Mouse (Mus musculus) kidney, embryonic 15.5 days (tissue): ENCODE data around the gene Tmem132a. TPM values are rescaled to one million over a fixed set of nuclear protein-coding genes. Genes with fewer than 3 reads are reported as not detected.

Experiments used
- ATAC-seq: fragments of 200-750 bp; cut with Nextera tagmentation; replicated peaks from 2 replicates; pipeline ENCODE4 v1.8.0; 2017; ENCODE audit warnings: moderate TSS enrichment; ENCODE audit not compliant: low FRiP score
- H3K27ac ChIP-seq: fragments of 300-500 bp; sonication (generic); 2 replicates; pipeline ENCODE4 v1.5.1; 2015; ENCODE audit warnings: mild to moderate bottlenecking, inconsistent platforms
- H3K27me3 ChIP-seq: fragments of 300-500 bp; sonication (generic); 2 replicates; pipeline ENCODE4 v1.6.1; 2015; ENCODE audit warnings: inconsistent platforms
- H3K36me3 ChIP-seq: fragments of 300-500 bp; sonication (generic); 2 replicates; pipeline ENCODE4 v1.6.1; 2015; ENCODE audit warnings: inconsistent platforms
- H3K4me1 ChIP-seq: fragments of 300-500 bp; sonication (generic); 2 replicates; pipeline ENCODE4 v1.6.1; 2015; ENCODE audit warnings: inconsistent platforms
- H3K4me2 ChIP-seq: fragments of 300-500 bp; sonication (generic); 2 replicates; pipeline ENCODE4 v1.6.1; 2015; ENCODE audit warnings: moderate library complexity, mild to moderate bottlenecking, inconsistent platforms
- H3K4me3 ChIP-seq: fragments of 300-500 bp; sonication (generic); replicated peaks from 2 replicates; pipeline ENCODE4 v1.5.1; 2015; ENCODE audit warnings: mild to moderate bottlenecking, inconsistent platforms
- H3K9ac ChIP-seq: fragments of 300-500 bp; sonication (generic); 2 replicates; pipeline ENCODE4 v1.6.1; 2015; ENCODE audit warnings: mild to moderate bottlenecking, inconsistent platforms
- H3K9me3 ChIP-seq: fragments of 300-500 bp; sonication (generic); replicated peaks from 2 replicates; pipeline ENCODE4 v1.6.1; 2016; ENCODE audit warnings: inconsistent platforms
- WGBS: fragments of 180-500 bp; shearing (Covaris S2); methylation state at CpG from one replicate; pipeline ENCODE4 v1.1.7; 2015; ENCODE audit warnings: mixed read lengths; 5-methylcytosine and 5-hydroxymethylcytosine counted together
- polyA plus RNA-seq: library from polyadenylated mRNA; unstranded; fragments of >200 nt; fragmentation: Nextera tagmentation; extraction: Ambion mirVana; gene quantifications from 2 replicates; pipeline ENCODE4 v1.2.1, GENCODE M21; 2015

Gene Tmem132a
- polyA plus RNA-seq, 1 experiment from 2014 or later, result 89.7 TPM

- no peak for ATAC-seq
- 88% methylated on average over 4 of the region's 4 CpGs for WGBS
- H3K4me3 ChIP-seq, result no peak overlapping the region
Observed at GRCm38 (mm10) chr19:10822534-10822933, 47.2 kb downstream of the Tmem132a start.

GRCm38 (mm10) chr19:10821319-10821718, 48.4 kb downstream of the Tmem132a start:
- Histone ChIP-seq H3K4me3 (no peak overlapping the region), H3K4me1 (peaks cover 14% of the 10 kb centered on the region), H3K4me2 (no peak overlapping the region), H3K27ac (no peak overlapping the region), H3K9me3 (no peaks in the 10 kb centered on the region), H3K9ac (no peak overlapping the region), H3K36me3 (no peaks in the 10 kb centered on the region), H3K27me3 (no peaks in the 10 kb centered on the region)
- WGBS, result 66% methylated on average over 7 of the region's 7 CpGs
- ATAC-seq, result no peak

More at GRCm38 (mm10) chr19:10822534-10822933, 47.2 kb downstream of the Tmem132a start:
- Histone ChIP-seq H3K9ac (no peak overlapping the region), H3K36me3 (no peaks in the 10 kb centered on the region), H3K27me3 (no peaks in the 10 kb centered on the region), H3K4me2 (no peak overlapping the region), H3K9me3 (no peaks in the 10 kb centered on the region), H3K4me1 (peaks cover 14% of the 10 kb centered on the region), H3K27ac (no peak overlapping the region)

DNA sequence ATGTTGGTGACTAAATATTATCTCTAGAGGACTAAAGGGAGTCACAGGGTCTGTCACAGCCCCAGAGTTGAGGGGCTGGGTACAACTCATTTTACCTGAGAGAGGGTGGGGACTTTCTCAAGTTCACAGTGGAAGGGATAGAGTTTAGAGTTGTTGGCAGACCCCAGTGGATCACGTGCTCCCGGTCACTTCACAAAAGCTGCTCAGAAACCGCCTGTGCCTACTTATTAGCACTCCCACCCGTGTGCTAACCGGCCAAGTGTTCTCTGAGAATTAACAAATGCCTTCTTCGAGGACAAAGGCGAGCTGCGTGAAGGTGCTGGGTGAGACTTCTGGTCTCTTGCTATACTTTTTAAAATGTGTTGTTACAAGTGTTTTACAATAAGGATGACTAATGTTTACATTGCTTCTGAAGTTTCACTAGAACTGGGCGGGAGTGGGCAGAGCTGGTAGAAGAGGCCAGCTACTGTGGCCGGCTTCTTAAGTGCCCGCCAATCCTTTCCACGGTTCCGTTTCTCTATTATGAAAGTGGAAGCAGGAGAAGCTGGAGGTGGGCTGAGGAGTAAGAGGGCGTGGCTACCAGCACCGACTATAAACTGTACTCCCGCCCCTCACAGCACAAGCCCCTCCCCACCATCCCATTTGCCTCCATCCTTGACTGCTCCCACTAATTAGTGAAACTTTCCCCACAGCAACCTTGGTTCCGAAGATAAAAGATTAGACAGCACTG, 51.4 kb downstream of the Tmem132a start:
- peaks cover 14% of the 10 kb centered on the region for H3K4me1 ChIP-seq
- WGBS, result 18% methylated on average over 17 of the region's 17 CpGs
- peak; percentile 89 for ATAC-seq
- H3K9me3 ChIP-seq, result no peaks in the 10 kb centered on the region
- peak overlapping the region; percentile 36 for H3K9ac ChIP-seq
- H3K4me3 ChIP-seq, result peak overlapping the region; percentile 23
- H3K4me2 ChIP-seq, result peak overlapping the region; percentile 52
- H3K27ac ChIP-seq, result no peak overlapping the region
- no peaks in the 10 kb centered on the region for H3K27me3 ChIP-seq
- no peaks in the 10 kb centered on the region for H3K36me3 ChIP-seq

- no peak for ATAC-seq
- Histone ChIP-seq H3K27me3 (no peaks in the 10 kb centered on the region), H3K4me1 (peaks cover 14% of the 10 kb centered on the region), H3K27ac (no peak overlapping the region), H3K36me3 (no peaks in the 10 kb centered on the region), H3K9ac (no peak overlapping the region), H3K9me3 (no peaks in the 10 kb centered on the region), H3K4me3 (no peak overlapping the region), H3K4me2 (no peak overlapping the region)
- WGBS, result 63% methylated on average over 2 of the region's 2 CpGs
Observed at GRCm38 (mm10) chr19:10816462-10816861, 53.3 kb downstream of the Tmem132a start.

- no peak overlapping the region for H3K9ac ChIP-seq
- ATAC-seq, result no peak
- peaks cover 14% of the 10 kb centered on the region for H3K4me1 ChIP-seq
- H3K4me2 ChIP-seq, result no peak overlapping the region
- no peak overlapping the region for H3K4me3 ChIP-seq
- H3K27ac ChIP-seq, result no peak overlapping the region
- WGBS, result 80% methylated on average over 6 of the region's 6 CpGs
- no peaks in the 10 kb centered on the region for H3K27me3 ChIP-seq
- H3K36me3 ChIP-seq, result no peaks in the 10 kb centered on the region
- H3K9me3 ChIP-seq, result no peaks in the 10 kb centered on the region
Observed at GRCm38 (mm10) chr19:10815871-10816270, 53.9 kb downstream of the Tmem132a start.

DNA sequence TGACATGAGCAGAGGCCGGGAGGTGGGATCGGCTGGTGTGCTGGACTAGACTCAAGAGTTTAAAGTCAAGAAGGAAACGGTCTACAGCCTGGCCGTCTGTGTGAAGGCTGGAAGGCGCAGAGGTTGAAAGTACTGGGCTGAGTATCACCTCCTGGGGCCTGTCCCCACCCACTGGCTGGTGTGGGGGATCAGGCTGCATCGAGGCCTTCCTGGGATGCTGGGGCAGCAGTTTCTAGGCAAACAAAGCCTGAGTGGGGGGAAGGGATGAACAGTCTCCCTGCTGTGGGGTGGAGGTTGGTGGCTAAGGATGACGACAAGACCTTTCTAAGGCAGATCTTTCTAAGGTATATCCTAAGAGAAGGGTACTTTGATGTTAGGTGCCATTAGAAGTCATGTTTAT, 55.8 kb downstream of the Tmem132a start:
- 73% methylated on average over 7 of the region's 7 CpGs for WGBS
- Histone ChIP-seq H3K36me3 (no peaks in the 10 kb centered on the region), H3K4me1 (peaks cover 14% of the 10 kb centered on the region), H3K9ac (no peak overlapping the region), H3K27me3 (no peaks in the 10 kb centered on the region), H3K27ac (no peak overlapping the region), H3K9me3 (no peaks in the 10 kb centered on the region), H3K4me2 (no peak overlapping the region), H3K4me3 (no peak overlapping the region)
- no peak for ATAC-seq

GRCm38 (mm10) chr19:10813039-10813438, 56.7 kb downstream of the Tmem132a start:
- Histone ChIP-seq H3K36me3 (no peaks in the 10 kb centered on the region), H3K4me2 (no peak overlapping the region), H3K4me3 (no peak overlapping the region), H3K9ac (no peak overlapping the region), H3K27me3 (no peaks in the 10 kb centered on the region), H3K4me1 (peaks cover 5% of the 10 kb centered on the region; the same call in 1 of the 2 replicates), H3K27ac (no peak overlapping the region), H3K9me3 (no peaks in the 10 kb centered on the region)
- WGBS, result 91% methylated on average over 5 of the region's 5 CpGs
- no peak for ATAC-seq

DNA sequence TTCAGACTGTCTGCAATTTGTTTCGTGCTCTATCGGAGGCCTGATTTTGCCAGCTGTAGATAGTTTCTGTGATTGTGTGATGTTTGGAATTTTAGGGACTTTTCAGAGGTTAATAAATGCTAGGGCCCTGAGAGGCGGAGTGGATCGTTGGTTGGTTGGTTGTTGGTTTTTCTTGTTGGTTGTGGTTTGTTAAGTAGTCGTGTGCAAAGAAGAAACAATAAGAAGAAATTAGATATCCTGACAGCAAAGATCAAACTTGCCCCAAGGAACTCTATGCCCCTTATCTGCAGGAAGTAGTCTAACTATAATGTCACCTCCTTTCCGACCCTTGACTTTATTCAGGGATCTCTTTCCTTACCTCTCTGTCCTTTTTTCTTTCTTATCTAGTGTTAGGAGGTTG, 58.3 kb downstream of the Tmem132a start:
- Histone ChIP-seq H3K9ac (no peak overlapping the region), H3K36me3 (no peaks in the 10 kb centered on the region), H3K27ac (no peak overlapping the region), H3K27me3 (no peaks in the 10 kb centered on the region), H3K4me2 (no peak overlapping the region), H3K4me3 (no peak overlapping the region), H3K4me1 (no peaks in the 10 kb centered on the region), H3K9me3 (no peaks in the 10 kb centered on the region)
- no peak for ATAC-seq
- 76% methylated on average over 6 of the region's 6 CpGs for WGBS

DNA sequence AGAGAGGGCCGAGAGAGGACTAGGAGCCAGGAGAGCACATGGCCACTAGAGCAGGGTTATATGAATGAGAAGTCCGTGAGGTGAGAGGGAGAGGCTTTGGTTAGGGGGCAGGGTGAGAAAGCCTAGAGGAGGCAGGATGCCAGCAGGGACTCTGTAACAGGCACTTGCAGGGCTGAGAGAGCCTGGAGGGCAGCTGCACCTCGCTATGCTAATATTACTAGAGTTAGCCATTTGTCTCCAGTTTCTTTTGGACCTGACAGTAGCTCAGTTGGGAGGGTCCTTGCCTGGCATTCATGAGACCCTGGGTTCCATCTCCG, 59.6 kb downstream of the Tmem132a start:
- Histone ChIP-seq H3K4me2 (no peak overlapping the region), H3K9ac (no peak overlapping the region), H3K36me3 (no peaks in the 10 kb centered on the region), H3K4me3 (no peak overlapping the region), H3K27ac (no peak overlapping the region), H3K4me1 (no peaks in the 10 kb centered on the region), H3K27me3 (no peaks in the 10 kb centered on the region), H3K9me3 (no peaks in the 10 kb centered on the region)
- no peak for ATAC-seq
- 58% methylated on average over 4 of the region's 4 CpGs for WGBS

GRCm38 (mm10) chr19:10809428-10810175, 60.1 kb downstream of the Tmem132a start:
- Histone ChIP-seq H3K4me2 (no peak overlapping the region), H3K4me3 (no peak overlapping the region), H3K9ac (no peak overlapping the region), H3K27ac (no peak overlapping the region), H3K9me3 (no peaks in the 10 kb centered on the region), H3K36me3 (no peaks in the 10 kb centered on the region), H3K27me3 (no peaks in the 10 kb centered on the region), H3K4me1 (no peaks in the 10 kb centered on the region)
- WGBS, result 81% methylated on average over 11 of the region's 11 CpGs
- no peak for ATAC-seq

DNA sequence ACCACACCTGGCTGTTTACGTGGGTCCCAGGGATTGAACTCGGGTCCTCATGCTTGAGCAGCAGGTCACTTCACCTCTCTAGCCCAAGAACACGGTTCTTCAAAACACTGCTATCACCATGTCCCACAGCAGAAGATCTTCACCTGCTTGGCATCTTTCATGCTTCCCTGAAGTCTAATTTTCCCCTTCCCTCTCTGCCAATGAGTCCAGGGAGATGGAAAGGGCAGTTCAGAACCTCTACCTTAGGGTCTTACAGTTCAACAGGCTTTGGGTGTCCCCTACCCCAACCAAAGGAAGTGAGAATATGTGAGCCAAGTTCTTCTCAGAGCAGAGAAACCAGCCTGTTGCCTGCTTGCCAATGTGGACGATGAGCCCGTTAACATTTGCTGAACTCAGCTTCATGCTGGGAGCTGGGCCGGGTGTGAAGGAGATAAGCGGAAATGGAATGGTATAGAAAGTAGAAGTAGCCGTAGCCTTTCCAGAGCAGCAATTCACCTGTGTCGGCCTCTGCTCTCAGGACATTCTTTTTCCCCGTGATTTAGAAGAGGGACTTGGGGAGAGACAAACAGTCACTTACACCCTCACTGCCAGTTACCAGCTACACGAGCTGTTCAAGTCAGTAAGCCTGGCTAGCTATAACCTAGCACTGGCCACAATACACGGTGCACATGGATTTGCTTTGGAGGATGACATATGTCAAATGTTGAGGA, 61.1 kb downstream of the Tmem132a start:
- Histone ChIP-seq H3K4me3 (no peak overlapping the region), H3K27ac (no peak overlapping the region), H3K9me3 (no peaks in the 10 kb centered on the region), H3K4me2 (no peak overlapping the region), H3K36me3 (no peaks in the 10 kb centered on the region), H3K4me1 (no peaks in the 10 kb centered on the region), H3K9ac (no peak overlapping the region), H3K27me3 (no peaks in the 10 kb centered on the region)
- ATAC-seq, result no peak
- 90% methylated on average over 12 of the region's 12 CpGs for WGBS
